Mouse (Mus musculus) retina, postnatal 7 days (tissue): Measurements from ENCODE around the gene Fbxw24.
"Not testable (repeated sequence)": the region's sequence is repeated elsewhere in the genome, so short reads cannot be mapped to it uniquely, and the experiment has no call there.

Source experiments
- DNase-seq: peaks from one replicate; pipeline ENCODE4 v3.0.0-alpha.2; 2012; ENCODE audit warnings: low read depth, low spot score

Fbxw24 gene

GRCm38 (mm10) chr9:109625957-109626356 lies at the start of gene Fbxw24:
TSS of gene Fbxw24 (minus strand) at chr9:109626057.
- not testable (repeated sequence) for DNase-seq

- DNase-seq, result not testable (repeated sequence)
Observed at GRCm38 (mm10) chr9:109664552-109664951, 38.7 kb upstream of the Fbxw24 start, which contains the start of gene Fbxw25. TSS of gene Fbxw25 (minus strand) at chr9:109664652.

GRCm38 (mm10) chr9:109606837-109607236 lies 19.0 kb downstream of the Fbxw24 start:
- DNase-seq, result peak; percentile 14

GRCm38 (mm10) chr9:109602128-109602527 lies 23.7 kb downstream of the Fbxw24 start:
- not testable (repeated sequence) for DNase-seq

- DNase-seq, result no peak
Observed at GRCm38 (mm10) chr9:109597226-109597625, 28.6 kb downstream of the Fbxw24 start.

- DNase-seq, result no peak
Observed at GRCm38 (mm10) chr9:109594866-109595265, 31.0 kb downstream of the Fbxw24 start.

- not testable (repeated sequence) for DNase-seq
Observed at GRCm38 (mm10) chr9:109568162-109568561, 57.7 kb downstream of the Fbxw24 start, which contains the start of gene Fbxw15. TSS of gene Fbxw15 (minus strand) at chr9:109568262.

- no peak for DNase-seq
Observed at GRCm38 (mm10) chr9:109565546-109565945, 60.3 kb downstream of the Fbxw24 start.

GRCm38 (mm10) chr9:109562106-109562505 lies 63.8 kb downstream of the Fbxw24 start:
- DNase-seq, result not testable (repeated sequence)

- DNase-seq, result no peak
Observed at GRCm38 (mm10) chr9:109552483-109552882, 73.4 kb downstream of the Fbxw24 start.
